Mouse (Mus musculus): ENCODE measurements at regions not wholly inside any gene's neighbourhood (a gene's known extent, or its start where the extent isn't known, plus 50 kb on each side); places are given as distances from the start of the nearest gene placed in this dataset.

DNA sequence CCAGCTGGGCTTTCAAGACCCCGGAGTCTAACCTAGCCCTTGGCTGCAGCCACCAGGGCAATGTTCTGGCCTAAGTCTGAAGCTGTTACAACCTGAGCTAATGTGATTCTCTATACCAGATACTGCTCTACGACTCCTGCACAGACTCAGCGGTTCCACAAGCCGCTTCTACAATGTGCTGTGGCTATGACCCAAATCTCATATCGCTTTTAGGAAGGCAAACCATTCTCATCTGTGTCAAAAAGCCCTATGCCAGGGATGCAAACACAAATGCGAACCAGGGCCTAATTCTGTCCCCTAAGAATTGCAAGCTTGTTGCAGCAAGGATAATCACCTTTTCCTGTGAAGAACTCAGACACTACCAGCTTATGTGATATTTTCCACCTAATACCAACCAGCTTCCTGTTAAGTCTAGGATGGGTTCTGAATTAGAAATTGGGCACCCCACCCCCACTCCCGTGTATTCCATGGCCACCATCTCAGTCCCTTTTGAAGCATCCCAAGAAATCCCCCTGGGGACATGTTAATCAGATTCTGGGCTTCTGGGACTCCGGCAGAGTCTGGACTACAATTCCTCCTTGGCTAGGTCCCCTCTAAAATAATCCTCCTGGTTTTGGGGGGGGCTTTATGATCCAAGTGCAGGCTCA lies 182.8 kb downstream of the Sox11 start:
- no peak for TF ChIP-seq CTCF (IDR thresholded peaks at IDR 0.05; ENCODE audit: low read depth, low read length)
- no peak for TF ChIP-seq TAL1 (conservative IDR thresholded peaks at IDR 0.05; ENCODE audit: low read depth, low read length)
- no peak for TF ChIP-seq GATA1 (IDR thresholded peaks at IDR 0.05; ENCODE audit: borderline replicate concordance, low read length)
